Mouse (Mus musculus) adrenal gland, adult 2 months (tissue): ENCODE data around the gene Tnni1. TPM values are rescaled to one million over a fixed set of nuclear protein-coding genes. Genes with fewer than 3 reads are reported as not detected.

Experiments used
- DNase-seq: peaks from one replicate; pipeline ENCODE4 v3.0.0; 2021
- polyA plus RNA-seq: library from polyadenylated mRNA; depleted of rRNA; stranded (reverse); fragments of >200 nt; gene quantifications from 2 replicates; pipeline ENCODE4 v1.2.3, GENCODE M21; 2012
- total RNA-seq, 2 experiments: library from RNA; stranded (reverse); gene quantifications; 2 replicates each; pipeline ENCODE4 v1.2.3; 2021

Gene Tnni1
- total and polyA plus RNA-seq, 3 experiments: 0.15 TPM; not detected in 2

GRCm38 (mm10) chr1:135767324-135767890, 11.8 kb upstream of the Tnni1 start:
- peak; percentile 21 for DNase-seq

GRCm38 (mm10) chr1:135768400-135768799, 10.8 kb upstream of the Tnni1 start:
- no peak for DNase-seq

GRCm38 (mm10) chr1:135770237-135770636, 9.0 kb upstream of the Tnni1 start:
- no peak for DNase-seq

DNA sequence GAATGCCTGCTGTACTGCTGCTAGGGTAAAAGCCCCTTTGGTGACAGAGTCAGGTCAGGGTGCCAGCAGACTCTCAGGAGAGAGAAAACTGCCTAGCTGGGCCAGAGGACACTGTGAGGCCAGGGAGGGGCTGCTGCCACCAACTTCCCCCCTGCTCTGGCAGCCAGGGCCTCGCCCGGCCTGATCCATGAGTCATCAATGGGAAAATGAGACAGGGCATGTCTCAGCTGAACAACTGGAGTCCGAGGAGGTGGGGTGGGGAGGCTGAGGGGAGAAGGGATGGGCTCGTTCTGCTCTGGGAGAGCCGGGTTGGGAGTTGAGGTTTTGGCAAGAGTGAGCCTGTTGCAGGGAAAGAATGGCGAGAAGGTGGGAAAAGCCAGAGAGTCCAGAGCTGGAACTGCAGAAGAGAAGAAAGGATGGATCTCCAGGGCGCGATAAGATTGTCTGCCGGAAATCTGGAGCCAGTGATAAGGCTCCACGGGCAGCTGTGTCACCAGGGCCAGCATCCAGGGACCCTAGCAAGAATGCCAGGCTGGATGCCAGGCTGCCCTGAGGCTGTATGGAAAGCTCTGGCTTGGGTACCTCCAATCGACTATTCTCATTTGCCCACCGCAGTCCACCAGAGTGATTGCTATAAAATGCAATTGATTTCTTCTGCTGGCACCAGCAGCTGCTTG, 8.2 kb upstream of the Tnni1 start:
- peak; percentile 78 for DNase-seq

DNA sequence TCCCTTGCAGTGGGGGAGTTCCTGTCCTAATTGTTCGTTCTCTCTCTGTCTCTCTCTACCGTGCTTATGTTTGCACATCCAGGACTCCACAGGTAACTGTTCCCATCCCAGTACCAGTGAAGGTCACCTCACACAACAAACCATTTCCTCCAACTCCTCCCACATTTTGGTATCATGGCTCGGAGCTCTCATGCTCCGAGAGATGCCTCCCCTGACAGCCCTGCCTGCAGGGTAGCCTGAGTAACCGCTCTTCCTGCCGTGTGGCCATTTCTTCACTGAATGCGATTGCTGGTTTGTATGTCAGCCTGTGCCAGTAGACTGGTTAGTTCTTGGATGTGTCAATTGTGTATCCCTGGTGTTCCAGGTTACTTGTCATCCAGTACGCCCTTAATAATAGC, 7.7 kb upstream of the Tnni1 start:
- DNase-seq: no peak

- DNase-seq: no peak
Observed at GRCm38 (mm10) chr1:135776596-135776995, 2.6 kb upstream of the Tnni1 start.

- DNase-seq: no peak
Observed at GRCm38 (mm10) chr1:135777046-135777445, 2.2 kb upstream of the Tnni1 start.

GRCm38 (mm10) chr1:135780649-135781048, 1.4 kb downstream of the Tnni1 start:
- DNase-seq: no peak

DNA sequence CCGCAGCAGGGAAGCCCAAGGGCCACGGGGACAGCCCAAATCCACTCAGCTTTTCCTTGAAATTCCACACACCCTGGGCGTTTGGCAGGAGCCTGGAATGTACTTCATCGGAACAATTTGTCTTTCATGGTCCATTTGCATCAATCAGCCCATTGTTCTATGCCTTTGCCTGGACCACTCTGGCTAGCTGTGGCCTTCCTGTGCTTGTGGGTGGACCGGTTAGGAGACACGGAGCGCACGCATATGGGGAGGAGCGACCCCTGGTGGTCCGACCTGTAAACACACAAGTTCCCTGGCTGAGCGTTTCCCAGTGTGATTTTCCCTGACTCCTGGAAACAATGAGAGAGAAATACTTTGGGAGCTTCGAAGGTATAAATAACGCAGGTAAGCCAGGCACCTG, 2.0 kb downstream of the Tnni1 start:
- peak; percentile 74 for DNase-seq

GRCm38 (mm10) chr1:135782816-135783215, 3.6 kb downstream of the Tnni1 start:
- no peak for DNase-seq

DNA sequence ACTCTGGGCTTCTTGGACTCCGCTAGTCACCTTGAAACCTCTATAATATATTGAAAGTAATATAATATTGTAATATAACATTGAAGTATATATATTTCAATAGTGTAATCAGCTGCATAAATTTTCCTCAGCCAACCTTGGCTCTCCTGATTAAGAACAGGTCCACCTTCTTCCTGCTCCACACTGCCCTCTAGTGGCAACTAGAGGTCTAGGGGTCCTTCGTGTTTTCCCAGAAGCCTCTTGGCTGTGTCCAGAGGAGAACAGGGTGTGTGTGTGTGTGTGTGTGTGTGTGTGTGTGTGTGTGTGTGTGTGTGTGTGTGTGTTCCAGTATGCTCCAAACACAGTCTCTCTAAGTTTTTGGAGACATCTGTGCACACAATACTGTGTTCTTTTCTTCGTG, 8.6 kb downstream of the Tnni1 start:
- DNase-seq: peak; percentile 67

DNA sequence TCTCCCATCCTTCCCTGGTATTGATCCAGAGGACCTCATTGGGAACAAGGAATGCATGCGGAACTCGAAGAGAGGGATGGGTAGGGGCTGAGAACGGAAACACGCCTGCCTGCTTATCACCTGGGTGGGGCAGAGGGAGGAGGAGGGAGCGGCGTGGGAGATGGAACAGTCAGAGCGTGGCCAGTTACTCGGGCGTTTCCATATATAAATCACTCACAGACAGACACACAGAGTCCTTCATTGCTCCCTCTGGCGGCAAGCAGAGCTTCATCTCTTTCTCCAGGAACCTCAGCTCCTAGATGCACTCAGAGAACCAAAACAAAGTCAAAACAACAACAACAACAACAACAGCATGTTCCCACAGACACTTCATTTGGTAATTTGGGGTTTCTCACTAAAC, 9.5 kb downstream of the Tnni1 start:
- DNase-seq: peak; percentile 33

DNA sequence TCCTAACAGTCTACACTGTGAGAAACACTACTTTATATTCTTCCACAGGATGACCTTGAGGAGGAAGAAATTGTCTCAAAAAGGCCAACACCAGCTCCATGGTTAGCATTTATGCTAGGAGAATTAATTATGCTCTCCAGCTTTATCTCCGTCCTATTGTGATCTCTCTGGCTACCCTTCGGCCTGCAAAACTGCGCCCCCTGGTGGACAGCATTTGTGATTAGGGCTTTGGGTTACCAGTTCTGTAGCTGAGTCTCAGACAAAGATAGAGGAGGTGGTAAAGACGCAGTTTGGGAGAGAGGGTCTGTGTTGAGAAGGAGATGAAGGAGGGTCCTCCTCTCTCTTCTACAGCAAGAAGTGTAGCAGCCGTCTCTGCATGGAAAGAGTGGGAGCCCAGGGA, 10.6 kb downstream of the Tnni1 start:
- DNase-seq: peak; percentile 62

GRCm38 (mm10) chr1:135792143-135792939, 13.1 kb downstream of the Tnni1 start:
- DNase-seq: no peak

DNA sequence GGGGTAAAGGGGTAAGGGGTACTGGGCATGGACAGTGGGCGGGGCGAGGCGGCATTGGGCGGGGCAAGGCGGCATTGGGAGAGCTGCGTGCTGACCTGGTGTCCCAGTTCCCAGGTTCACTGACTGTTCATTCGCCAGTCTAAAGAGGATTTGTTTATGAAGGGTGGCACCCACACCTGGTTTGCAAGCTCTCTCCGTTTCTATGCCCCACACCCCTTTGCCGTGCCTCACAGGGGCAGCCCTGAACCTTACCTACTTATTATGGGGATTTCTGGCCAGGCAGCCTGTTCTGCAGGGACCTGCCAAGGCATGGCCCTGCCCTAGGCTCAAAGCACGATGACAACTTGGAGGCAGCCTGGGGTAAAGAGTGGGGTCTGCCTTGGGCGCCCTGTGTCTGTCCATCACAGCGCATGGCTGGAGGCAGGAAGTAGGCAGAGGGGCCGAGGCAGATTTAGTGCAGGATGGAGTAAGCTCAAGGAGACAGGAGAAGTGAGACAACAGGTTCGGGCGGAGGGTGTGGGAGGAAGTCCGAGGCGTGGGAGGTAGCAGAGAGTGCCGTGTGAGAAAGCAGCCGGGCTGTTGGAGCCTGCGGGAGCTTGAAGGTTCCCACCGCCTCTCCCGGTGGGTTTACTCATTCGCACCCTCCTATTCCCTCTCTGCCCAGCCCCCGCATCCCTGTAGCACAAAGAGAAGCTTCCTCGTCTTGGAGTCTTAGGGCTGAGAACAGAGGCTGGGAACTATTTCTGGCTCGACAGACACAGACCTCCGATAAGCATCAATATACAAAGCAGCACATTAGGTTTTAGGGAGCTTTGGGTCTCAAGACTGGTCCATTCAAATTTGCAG, 14.4 kb downstream of the Tnni1 start:
- DNase-seq: no peak

DNA sequence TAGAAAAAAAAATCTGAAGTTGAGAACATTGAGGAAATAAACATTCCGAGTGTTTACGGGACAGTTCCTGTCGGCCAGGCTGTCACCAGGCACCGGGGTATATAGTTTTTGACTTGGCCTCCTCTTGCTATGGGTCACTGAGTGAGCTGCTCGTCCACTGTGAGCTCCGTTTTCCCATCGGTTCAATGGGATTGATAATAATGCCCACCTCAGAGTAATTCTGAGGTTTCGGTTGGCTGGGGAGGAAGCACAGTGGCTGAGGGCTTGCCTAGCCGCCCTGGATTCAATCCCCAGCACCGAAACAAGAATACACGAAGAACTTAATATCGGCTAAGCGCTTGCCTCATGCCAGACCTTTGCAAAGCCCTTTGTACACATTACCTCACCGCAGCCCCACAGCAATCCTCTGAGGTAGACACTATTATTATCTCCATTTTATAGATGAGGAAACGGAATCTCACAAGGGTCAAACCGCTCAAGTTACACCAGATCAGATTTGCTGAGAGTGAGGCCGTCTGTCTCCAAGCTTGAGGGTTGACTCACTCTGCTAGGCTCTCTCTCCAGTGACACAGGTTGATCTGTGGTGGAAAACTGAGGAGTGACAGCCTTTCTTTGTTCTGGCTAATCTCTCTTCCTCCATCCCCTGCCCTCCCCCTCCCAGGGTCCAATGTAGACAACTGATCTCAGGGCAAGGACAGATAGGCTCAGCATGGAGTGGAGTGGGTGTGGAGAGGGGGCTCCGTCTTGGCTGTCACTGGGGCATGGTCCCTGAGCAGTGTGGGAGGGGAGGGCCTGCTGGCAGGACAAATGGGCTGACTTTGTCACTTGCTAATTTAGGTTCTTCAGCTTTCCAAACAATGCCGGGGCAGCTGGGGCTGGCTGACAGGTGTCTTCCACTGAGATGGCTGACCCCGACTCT, 15.2 kb downstream of the Tnni1 start:
- DNase-seq: no peak

GRCm38 (mm10) chr1:135798492-135798891, 19.3 kb downstream of the Tnni1 start:
- no peak for DNase-seq

DNA sequence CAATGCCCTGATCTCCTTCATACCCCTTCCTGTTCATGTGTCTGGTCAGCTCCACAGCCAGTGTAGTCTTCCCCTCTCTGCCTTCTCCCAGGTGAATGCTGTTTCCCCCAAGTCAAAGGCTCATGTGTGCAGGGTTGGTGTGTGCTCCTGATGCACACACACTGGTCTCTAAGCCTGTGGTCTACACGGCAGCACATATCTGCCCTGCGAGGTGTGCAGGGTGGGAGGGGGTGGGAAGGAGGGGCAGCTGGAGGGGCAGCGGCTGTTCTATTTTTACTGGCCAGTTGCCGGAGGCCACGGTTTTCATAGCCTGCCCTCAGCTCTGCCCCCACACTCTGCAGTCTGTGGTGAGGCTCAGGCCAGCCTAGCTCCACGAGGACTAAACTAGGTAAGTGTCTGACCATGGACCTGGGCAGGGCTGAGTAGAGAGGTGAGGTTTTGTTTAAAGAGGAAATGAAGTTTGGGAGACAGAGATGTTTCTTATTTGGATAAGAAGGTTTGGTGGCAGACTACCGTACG, 19.9 kb downstream of the Tnni1 start:
- no peak for DNase-seq

DNA sequence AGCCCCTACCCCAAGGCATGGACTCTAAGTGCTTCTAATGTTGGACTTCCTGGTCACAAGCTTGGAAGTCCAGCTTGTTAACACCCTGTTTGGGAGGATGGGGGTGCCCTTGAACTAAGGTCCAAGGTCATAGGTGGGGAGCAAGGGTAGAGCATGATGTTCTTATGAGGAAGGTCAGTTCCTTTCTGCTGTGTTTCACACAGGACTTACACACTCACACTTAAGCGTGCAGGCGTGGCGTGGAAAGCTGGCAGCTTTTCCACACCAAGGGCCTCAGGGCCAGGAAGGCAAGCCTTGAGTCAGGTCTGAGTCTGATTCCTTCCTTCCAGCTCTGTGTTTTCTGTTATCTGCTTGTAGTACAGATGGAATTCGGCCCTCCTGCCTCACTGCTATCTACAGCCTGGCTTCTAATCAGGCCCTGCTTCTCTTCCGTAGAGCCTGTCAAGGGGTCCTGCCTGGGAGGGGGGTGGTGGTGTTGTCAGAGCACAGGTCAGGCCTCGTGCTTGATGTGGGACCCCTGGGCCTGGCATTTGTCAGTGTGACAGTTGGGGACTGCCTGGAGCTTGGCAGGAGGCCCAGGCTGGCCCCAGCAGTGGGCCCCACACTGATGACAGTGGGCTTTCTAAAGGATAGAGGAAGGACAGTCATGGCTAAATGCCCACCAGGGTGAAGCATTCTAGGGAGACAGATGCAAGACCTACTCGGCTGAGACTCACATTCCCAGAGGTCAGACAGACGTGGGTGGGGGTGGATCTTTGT, 21.1 kb downstream of the Tnni1 start:
- no peak for DNase-seq

- DNase-seq: no peak
Observed at GRCm38 (mm10) chr1:135807546-135807945, 28.3 kb downstream of the Tnni1 start.
